Mouse (Mus musculus) limb, embryonic 13.5 days (tissue): ENCODE data around the gene Apol11a. TPM values are rescaled to one million over a fixed set of nuclear protein-coding genes. Genes with fewer than 3 reads are reported as not detected.
"Not testable (repeated sequence)": the region's sequence is repeated elsewhere in the genome, so short reads cannot be mapped to it uniquely, and the experiment has no call there.

Experiments
- ATAC-seq: fragments of 200-750 bp; cut with Nextera tagmentation; 2 replicates; pipeline ENCODE4 v1.8.0; 2017; ENCODE audit warnings: low read depth, moderate number of reproducible peaks, moderate TSS enrichment; ENCODE audit not compliant: low FRiP score
- H3K27ac ChIP-seq: fragments of 300-500 bp; sonication (generic); 2 replicates; pipeline ENCODE4 v1.5.1; 2015; ENCODE audit warnings: inconsistent platforms, mild to moderate bottlenecking, moderate library complexity
- H3K27me3 ChIP-seq: fragments of 300-500 bp; sonication (generic); 2 replicates; pipeline ENCODE4 v1.6.1; 2015; ENCODE audit warnings: mild to moderate bottlenecking, inconsistent platforms
- H3K36me3 ChIP-seq: fragments of 300-500 bp; sonication (generic); 2 replicates; pipeline ENCODE4 v1.6.1; 2015; ENCODE audit warnings: inconsistent platforms, mild to moderate bottlenecking, moderate library complexity
- H3K4me1 ChIP-seq: fragments of 300-500 bp; sonication (generic); 2 replicates; pipeline ENCODE4 v1.6.1; 2015; ENCODE audit warnings: inconsistent platforms
- H3K4me2 ChIP-seq: fragments of 300-500 bp; sonication (generic); replicated peaks from 2 replicates; pipeline ENCODE4 v1.6.1; 2015; ENCODE audit warnings: inconsistent platforms, mild to moderate bottlenecking, moderate library complexity
- H3K4me3 ChIP-seq: fragments of 300-500 bp; sonication (generic); 2 replicates; pipeline ENCODE4 v1.5.1; 2015; ENCODE audit warnings: moderate library complexity, mild to moderate bottlenecking, inconsistent platforms
- H3K9ac ChIP-seq: fragments of 300-500 bp; sonication (generic); 2 replicates; pipeline ENCODE4 v1.6.1; 2015; ENCODE audit warnings: mild to moderate bottlenecking, inconsistent platforms
- H3K9me3 ChIP-seq: fragments of 300-500 bp; sonication (generic); 2 replicates; pipeline ENCODE4 v1.6.1; 2016; ENCODE audit warnings: inconsistent platforms
- WGBS: fragments of 180-500 bp; shearing (Covaris S2); methylation state at CpG from one replicate; pipeline ENCODE4 v1.1.7; 2015; 5-methylcytosine and 5-hydroxymethylcytosine counted together
- polyA plus RNA-seq: library from polyadenylated mRNA; unstranded; fragments of >200 nt; fragmentation: Nextera tagmentation; extraction: Ambion mirVana; gene quantifications from 2 replicates; pipeline ENCODE4 v1.2.1, GENCODE M21; 2015

Gene Apol11a
- polyA plus RNA-seq, result not detected in 2 replicates

DNA sequence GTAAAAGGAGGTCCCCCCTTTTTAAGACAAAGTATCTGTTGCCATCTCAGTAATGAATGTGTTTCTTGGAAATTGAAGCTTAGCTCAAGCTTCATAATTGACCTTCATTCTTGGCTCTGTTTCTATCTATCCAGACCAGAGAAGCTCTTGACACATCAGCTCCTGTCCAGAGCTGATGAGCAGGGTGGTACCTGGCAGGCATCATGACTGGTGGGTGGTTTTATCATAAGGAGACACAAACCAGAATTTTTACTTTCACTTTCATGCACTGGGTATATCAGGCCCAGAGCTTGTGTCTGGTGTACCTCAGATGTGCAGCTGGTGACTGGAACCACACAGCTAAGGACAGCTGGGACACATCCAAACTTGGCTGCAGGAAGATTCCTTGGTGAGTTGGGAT, at the start of gene Apol11a:
Gene Apol11a (plus strand): TSS at position 306 of the 400 bp plus-strand sequence.
- not testable (repeated sequence) for H3K27me3 ChIP-seq, H3K36me3 ChIP-seq, H3K4me3 ChIP-seq, H3K27ac ChIP-seq, H3K9ac ChIP-seq, H3K4me2 ChIP-seq, ATAC-seq, H3K9me3 ChIP-seq, H3K4me1 ChIP-seq

DNA sequence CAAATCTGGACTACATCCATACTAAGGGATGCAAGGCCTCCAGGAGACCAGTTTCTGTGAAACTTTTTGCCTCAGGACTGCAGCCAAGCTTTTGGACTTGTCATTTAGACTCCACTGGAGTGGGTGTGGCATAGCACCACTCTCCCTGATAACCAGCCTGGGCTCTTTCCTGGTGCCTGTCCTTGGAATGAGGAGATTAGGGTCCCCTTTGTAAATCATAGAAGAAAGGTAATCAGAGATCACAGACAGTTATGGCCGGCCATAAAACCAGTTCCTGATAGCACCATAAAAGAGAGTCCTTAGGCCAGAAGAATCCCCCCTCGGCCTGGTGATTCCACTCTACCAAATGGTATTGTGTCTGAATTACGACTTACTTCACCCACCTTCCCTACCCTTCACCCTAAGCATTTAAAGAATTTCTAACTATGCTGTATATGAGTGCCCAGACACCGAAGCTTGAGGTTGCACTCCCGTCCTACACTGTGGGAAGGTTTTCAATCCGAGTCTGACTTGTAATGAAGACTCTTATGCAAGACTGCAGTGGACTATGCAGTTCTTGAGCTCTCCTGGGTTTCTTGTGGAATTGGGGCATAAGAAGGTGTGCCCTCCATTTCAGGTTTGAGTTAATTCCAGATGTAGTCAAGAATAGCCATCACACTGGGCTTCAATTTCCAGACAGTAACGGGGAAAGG, 33.2 kb upstream of the Apol11a start:
- not testable (repeated sequence) for H3K4me1 ChIP-seq, H3K9me3 ChIP-seq, H3K9ac ChIP-seq, H3K4me3 ChIP-seq, H3K4me2 ChIP-seq, ATAC-seq, H3K36me3 ChIP-seq, H3K27ac ChIP-seq, H3K27me3 ChIP-seq
- 31% methylated on average over 7 of the region's 7 CpGs for WGBS

DNA sequence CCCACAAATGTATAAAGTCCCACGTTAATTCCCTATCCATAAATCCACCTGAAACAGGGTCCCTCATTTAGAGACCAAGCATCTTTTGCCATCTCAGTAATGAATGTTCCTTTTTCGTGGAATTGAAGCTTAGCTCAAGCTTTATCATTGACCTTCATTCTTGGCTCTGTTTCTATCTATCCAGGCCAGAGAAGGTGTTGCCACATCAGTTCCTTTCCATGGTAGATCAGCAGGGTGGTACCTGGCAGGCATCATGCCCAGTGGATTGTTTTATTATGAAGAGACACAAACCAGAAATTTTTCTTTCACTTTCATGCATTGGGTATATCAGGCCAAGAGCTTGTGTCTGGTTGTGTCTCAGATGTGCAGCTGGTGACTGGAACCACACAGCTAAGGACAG, 31.4 kb upstream of the Apol11a start, which contains the start of gene Apol10a:
Gene Apol10a (plus strand): TSS at position 355 of the 400 bp plus-strand sequence.
- H3K4me1 ChIP-seq, result not testable (repeated sequence)

DNA sequence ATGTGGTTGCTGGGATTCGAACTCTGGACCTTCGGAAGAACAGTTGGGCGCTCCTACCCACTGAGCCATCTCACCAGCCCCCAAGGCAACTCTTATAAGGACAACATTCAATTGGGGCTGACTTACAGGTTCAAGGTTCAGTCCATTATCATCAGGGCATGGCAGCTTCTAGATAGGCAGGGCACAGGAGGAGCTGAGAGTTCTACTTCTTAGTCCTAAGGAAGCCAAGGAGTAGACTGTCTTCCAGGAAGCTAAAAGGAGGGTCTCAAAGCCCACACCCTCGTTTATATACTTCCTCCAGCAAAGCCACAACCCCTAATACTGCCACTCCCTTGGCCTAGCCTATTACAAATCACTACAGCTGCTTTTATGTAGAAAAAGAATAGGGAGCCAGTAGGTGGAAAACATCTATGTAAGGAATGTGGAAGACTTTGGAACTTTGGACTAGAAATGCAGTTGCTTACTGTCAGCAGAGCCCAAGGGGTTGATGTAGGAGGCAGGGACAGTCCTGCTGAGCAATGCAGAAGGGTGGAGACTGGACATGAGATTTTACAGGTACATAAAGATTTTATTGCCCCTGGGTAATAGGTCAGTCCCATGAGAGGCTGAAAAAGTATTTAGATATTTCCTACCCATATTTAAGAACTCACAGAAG, 25.8 kb upstream of the Apol11a start:
- Histone ChIP-seq H3K27me3 (no peaks in the 10 kb centered on the region), H3K36me3 (no peaks in the 10 kb centered on the region), H3K9me3 (no peaks in the 10 kb centered on the region), H3K9ac (no peak overlapping the region), H3K27ac (no peak overlapping the region), H3K4me1 (no peaks in the 10 kb centered on the region), H3K4me2 (no peak overlapping the region), H3K4me3 (no peak overlapping the region)
- 74% methylated on average over 4 of the region's 4 CpGs for WGBS
- no peak for ATAC-seq

More for the DNA sequence above, 31.4 kb upstream of the Apol11a start, which contains the start of gene Apol10a:
- H3K9ac ChIP-seq, H3K27me3 ChIP-seq, H3K4me2 ChIP-seq, H3K4me3 ChIP-seq, ATAC-seq, H3K9me3 ChIP-seq, H3K36me3 ChIP-seq, H3K27ac ChIP-seq: not testable (repeated sequence)
- WGBS, result 81% methylated on average over 2 of the region's 2 CpGs

DNA sequence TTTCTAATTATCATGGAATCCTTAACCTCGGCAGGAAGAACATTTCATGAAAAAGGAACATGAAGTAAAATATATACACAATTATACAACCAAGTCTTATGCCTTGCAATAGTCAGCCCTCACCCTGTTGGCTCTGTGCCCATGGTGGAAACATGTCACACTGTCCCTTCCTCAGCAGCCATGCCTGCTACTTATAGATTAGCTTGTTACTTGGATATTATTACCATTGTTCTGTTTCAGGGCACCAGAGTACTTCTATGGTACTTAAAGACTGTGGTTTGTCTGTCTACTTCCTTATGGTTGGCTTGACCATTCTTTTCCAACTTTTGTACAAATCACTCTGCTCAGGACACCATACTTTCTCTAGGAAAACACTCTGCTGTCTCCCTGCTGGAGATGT, 14.9 kb upstream of the Apol11a start:
- H3K4me2 ChIP-seq, H3K27me3 ChIP-seq, H3K9ac ChIP-seq, ATAC-seq, H3K27ac ChIP-seq, H3K36me3 ChIP-seq, H3K4me3 ChIP-seq, H3K4me1 ChIP-seq, H3K9me3 ChIP-seq: not testable (repeated sequence)
- WGBS, result no CpG with 5 or more reads among the region's 1 CpGs

DNA sequence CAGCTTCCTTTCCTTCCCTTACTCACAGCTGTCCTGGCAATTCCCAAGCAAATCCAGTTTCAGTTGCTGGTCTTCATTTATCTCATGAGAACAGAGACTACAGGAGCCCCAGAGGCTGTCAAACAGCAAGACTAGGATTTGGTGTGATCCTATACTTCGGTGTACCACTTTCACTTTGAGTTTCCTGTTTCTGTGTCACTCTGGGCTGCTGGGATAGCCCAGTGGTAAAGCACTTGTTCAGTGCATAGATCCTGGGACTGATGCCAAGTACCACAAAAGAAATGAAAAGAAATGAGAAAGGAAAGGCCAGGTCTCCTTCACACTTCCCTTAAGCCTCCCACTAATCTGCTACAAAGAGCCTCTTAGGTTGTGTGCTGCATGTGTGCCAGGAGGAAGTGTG, 13.4 kb upstream of the Apol11a start:
- not testable (repeated sequence) for ATAC-seq, H3K9ac ChIP-seq, H3K4me1 ChIP-seq, H3K4me3 ChIP-seq, H3K27ac ChIP-seq, H3K4me2 ChIP-seq, H3K9me3 ChIP-seq, H3K36me3 ChIP-seq, H3K27me3 ChIP-seq
- 53% methylated on average over 1 of the region's 1 CpGs for WGBS

DNA sequence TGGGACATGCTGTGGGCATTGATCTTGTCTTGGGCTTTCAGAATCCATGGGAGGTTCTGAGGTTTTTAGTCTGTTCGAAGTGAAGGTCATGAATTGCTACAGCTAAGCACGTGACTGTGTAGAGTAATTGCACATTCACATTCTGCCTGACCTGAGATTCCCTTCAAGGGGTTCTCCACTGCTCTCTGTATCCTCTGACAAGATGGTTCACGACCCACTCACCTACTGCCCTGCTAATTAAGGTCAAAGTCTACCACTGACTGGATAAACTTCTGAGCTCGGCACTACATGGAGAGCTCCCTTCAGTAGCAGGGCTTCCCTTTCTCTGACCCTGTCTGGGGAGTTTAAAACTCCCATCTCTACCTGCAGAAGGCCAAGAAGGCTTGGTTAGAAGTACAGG, 12.5 kb downstream of the Apol11a start:
- not testable (repeated sequence) for H3K36me3 ChIP-seq, H3K4me2 ChIP-seq, H3K9me3 ChIP-seq, ATAC-seq, H3K4me1 ChIP-seq, H3K27me3 ChIP-seq, H3K27ac ChIP-seq, H3K4me3 ChIP-seq, H3K9ac ChIP-seq
- 74% methylated on average over 4 of the region's 4 CpGs for WGBS

DNA sequence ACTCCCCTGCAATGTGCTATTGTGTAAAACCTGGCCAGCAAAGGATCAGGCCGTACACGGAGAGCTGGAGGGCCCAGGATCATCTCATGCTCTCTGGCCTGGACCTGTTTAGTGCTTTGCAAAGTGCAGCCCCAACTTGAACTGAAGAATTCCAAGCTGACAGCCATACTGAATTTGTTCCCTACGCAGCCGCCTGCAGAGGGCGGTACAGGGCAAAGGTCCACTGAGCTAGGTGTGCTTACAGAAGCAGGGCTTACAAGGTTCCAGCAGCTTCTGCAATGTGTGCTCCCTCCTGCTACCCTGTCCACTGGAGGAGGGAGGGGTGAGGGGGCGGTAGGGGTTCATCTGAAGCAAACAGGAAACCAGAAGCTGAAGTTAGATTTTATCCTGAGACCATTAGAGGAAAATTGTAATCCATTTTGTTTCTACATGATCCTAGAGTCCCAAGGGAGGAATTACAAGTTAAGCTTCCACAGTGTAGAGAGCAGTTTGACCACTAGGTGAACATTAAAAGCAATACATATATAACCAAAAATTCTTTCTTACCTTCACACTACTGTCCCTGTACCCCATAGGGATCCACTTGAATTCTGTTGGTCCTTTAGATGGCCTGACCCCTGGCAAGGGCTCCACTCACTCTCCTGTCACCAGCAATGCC, 15.2 kb downstream of the Apol11a start:
- not testable (repeated sequence) for H3K9me3 ChIP-seq, H3K27me3 ChIP-seq, H3K27ac ChIP-seq, H3K36me3 ChIP-seq, ATAC-seq, H3K4me1 ChIP-seq, H3K4me3 ChIP-seq, H3K9ac ChIP-seq, H3K4me2 ChIP-seq
- WGBS, result 10% methylated on average over 6 of the region's 6 CpGs

DNA sequence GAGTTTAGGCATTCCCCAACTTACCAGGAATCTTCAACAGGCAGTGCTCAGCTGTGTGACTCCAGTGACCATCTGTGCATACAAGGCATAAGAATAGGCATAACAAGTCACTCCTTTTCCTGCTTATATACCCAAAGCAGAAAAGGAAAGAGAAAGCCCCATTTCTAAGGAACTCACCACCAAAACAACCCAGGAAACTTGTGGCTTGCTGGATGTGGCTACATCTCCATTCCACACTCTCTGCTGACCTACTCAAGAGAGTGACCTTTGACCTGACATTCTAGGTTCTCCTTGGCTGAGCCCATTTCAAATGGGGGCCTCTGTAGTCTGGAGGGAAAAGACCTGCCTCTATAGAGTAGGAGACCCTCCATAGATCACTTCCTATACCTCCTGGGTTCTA, 25.1 kb downstream of the Apol11a start, which contains the start of gene Apol7c:
Gene Apol7c (minus strand): TSS at position 101 of the 400 bp plus-strand sequence.
- no peak within 1 kb of the TSS for H3K27ac ChIP-seq
- ATAC-seq, result no peak

DNA sequence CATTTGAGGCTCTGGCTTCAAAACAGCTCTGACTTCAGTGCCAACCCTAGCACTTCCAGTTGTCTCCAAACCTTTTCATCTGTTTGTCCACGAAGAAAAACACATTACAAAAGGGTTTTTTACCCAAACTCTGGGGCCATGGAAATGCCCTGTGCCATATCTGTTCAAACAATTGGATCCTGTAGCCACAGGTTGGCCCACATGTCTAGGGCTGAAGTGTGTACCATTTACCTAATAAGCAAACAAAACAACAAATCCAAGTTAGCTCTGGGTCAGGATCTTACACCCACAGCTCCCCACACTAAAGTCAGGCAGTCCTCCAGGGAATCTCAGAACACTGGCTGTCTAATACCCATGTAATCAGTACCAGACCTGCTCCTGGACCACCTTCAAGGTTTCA, 31.1 kb downstream of the Apol11a start:
- not testable (repeated sequence) for H3K4me1 ChIP-seq, H3K27me3 ChIP-seq, H3K4me3 ChIP-seq, H3K9me3 ChIP-seq, H3K9ac ChIP-seq, H3K4me2 ChIP-seq, H3K36me3 ChIP-seq, ATAC-seq, H3K27ac ChIP-seq
- WGBS, result 43% methylated on average over 1 of the region's 1 CpGs

More for the DNA sequence above, 25.1 kb downstream of the Apol11a start, which contains the start of gene Apol7c:
- Histone ChIP-seq H3K9me3 (no peaks in the 10 kb centered on the region), H3K36me3 (no peaks in the 10 kb centered on the region), H3K9ac (no peak within 1 kb of the TSS), H3K4me3 (no peak within 1 kb of the TSS), H3K4me2 (no peak within 1 kb of the TSS), H3K27me3 (no peaks in the 10 kb centered on the region), H3K4me1 (no peaks in the 10 kb centered on the region)

DNA sequence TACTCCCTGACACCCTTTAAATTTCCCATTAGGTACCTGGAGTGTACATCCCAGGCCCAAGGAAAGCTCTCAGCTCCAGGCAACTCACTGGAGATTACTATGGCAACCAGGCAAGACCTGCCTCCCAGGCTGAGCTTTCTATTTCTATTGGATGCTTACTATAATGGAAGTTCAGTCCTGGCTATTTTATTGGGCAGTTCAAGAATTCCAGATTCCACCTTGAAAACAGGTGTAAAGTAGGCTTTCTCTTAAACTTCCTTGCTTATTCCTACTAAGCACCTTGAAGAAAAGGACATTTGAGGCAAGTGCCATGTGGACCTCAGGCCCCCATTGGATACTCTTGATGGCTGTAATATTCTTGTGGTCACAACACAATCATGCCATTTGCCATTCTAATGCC, 53.7 kb downstream of the Apol11a start, which contains the start of gene 1700025B11Rik:
Gene 1700025B11Rik (minus strand): TSS at position 101 of the 400 bp plus-strand sequence.
- no peaks in the 10 kb centered on the region for H3K36me3 ChIP-seq
- no peak within 1 kb of the TSS for H3K4me3 ChIP-seq
- H3K27me3 ChIP-seq, result no peaks in the 10 kb centered on the region
- H3K4me2 ChIP-seq, result no peak within 1 kb of the TSS
- no peak for ATAC-seq
- no peaks in the 10 kb centered on the region for H3K9me3 ChIP-seq
- no peak within 1 kb of the TSS for H3K27ac ChIP-seq
- no peak within 1 kb of the TSS for H3K9ac ChIP-seq
- no peaks in the 10 kb centered on the region for H3K4me1 ChIP-seq

DNA sequence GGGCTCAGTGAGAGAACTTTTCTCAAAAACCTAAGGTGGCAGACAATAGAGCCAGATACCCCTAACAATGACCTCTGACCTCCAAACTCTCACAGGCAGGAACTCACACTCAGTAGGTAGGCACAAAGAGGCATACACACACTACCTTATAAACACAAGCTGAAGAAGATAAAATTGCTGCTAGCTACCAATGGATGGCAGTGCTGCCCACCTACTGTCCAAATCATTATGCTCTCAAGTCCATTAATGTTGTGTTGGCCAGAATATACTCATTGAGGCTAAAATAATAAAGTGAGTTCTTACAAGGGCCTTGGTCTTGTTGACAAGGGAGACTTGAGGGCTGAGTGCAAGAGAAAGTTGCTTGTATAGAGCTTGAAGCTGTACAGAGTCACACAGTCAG, 55.1 kb downstream of the Apol11a start:
- no peak for ATAC-seq
- no peak overlapping the region for H3K4me2 ChIP-seq
- no peak overlapping the region for H3K4me3 ChIP-seq
- H3K9ac ChIP-seq, result no peak overlapping the region
- no peaks in the 10 kb centered on the region for H3K36me3 ChIP-seq
- H3K27me3 ChIP-seq, result no peaks in the 10 kb centered on the region
- no peaks in the 10 kb centered on the region for H3K9me3 ChIP-seq
- H3K27ac ChIP-seq, result no peak overlapping the region
- no peaks in the 10 kb centered on the region for H3K4me1 ChIP-seq
